Mouse (Mus musculus) myocyte (in vitro differentiated cells): ENCODE data around the gene 6430571L13Rik.

Experiments used
- E2F4 ChIP-seq: IDR thresholded peaks from one replicate; pipeline ENCODE4 v1.6.1; 2011; ENCODE audit warnings: mild to moderate bottlenecking, control low read depth, moderate library complexity; ENCODE audit not compliant: insufficient read depth
- MAX ChIP-seq: IDR thresholded peaks from one replicate; pipeline ENCODE4 v1.6.1; 2011; ENCODE audit warnings: low read depth, mild to moderate bottlenecking, control low read depth
- POLR2A ChIP-seq: IDR thresholded peaks from one replicate; pipeline ENCODE4 v1.6.1; 2011; ENCODE audit warnings: low read depth, mild to moderate bottlenecking, control low read depth, moderate library complexity; ENCODE audit not compliant: insufficient read length
- REST ChIP-seq: IDR thresholded peaks from one replicate; pipeline ENCODE4 v1.6.1; 2011; ENCODE audit warnings: mild to moderate bottlenecking, control low read depth, moderate library complexity; ENCODE audit not compliant: insufficient read depth, insufficient read length
- TCF12 ChIP-seq: IDR thresholded peaks from one replicate; pipeline ENCODE4 v1.6.1; 2011; ENCODE audit warnings: mild to moderate bottlenecking, control low read depth; ENCODE audit not compliant: poor library complexity, insufficient read depth, severe bottlenecking
- TCF3 ChIP-seq: IDR thresholded peaks from one replicate; pipeline ENCODE4 v1.6.1; 2011; ENCODE audit warnings: low read depth, control low read depth; ENCODE audit not compliant: insufficient read length
- USF1 ChIP-seq: IDR thresholded peaks from one replicate; pipeline ENCODE4 v1.6.1; 2011; ENCODE audit warnings: low read depth, mild to moderate bottlenecking, control low read depth, moderate library complexity

DNA sequence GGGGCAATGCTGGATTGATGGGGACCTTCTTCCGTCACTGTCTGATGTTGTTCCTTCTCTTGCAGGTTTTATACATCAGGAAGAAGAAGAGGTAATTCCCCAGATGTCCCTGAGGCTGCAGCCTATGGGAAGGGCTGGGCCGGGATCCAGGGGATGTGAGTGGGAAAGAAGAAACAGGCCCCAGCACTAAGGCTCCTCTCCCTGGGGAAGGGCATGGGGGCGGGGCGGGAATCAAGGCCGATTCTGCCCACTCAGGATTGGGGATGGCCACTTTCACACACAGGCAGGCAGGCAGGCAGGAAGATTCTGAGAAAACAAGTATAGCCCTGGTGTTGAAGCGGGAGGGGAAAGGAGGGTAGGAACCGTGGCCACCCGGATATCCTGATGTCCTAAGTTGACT lies 5.7 kb downstream of the 6430571L13Rik start:
- TF ChIP-seq POLR2A (no peak), TCF3 (no peak), USF1 (no peak), MAX (no peak), TCF12 (no peak), REST (no peak), E2F4 (no peak)
